ENCODE assay signal across 9 mouse cellular contexts in the genomic region with DNA sequence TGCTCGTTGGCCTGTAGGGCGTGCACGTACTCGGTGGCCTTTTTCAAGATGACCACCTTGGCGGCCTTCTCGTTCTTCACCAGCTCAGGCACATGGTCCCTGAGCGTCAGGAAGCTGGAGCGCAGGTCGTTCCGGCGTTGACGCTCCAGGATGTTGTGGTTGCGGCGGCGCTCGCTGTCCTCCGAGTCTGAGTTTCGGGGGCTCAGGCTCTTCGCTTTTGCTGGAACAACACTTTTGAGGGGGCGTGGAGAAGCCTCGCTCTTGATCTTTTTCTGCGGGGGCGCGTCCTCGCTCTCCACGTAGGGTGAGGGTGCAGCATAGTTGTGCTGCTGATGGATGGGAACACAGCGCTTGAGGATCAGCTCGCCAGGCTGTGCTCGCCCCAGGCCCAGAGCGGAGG. TPM values are rescaled to one million over a fixed set of nuclear protein-coding genes. Genes with fewer than 3 reads are reported as not detected.
DNase-seq lines count a peak whose midpoint lies in the region; ATAC-seq lines count a peak whose summit lies in the region.
"Had no signal": no experiment of that assay in that cellular context is flagged by ENCODE, and none has a peak within 500 bp of the region (broad histone marks: within the 10 kb centered on the region; RNA-seq: fewer than 3 reads in every experiment).

No protein-coding gene starts in this region.

- H3K36me3 ChIP-seq in heart, embryonic 15.5 days: peaks cover 11% of the 10 kb centered on the region
- peaks cover 3% of the 10 kb centered on the region; the same call in 1 of the 2 replicates for H3K36me3 ChIP-seq in limb, embryonic 15.5 days
- peaks cover 13% of the 10 kb centered on the region for H3K36me3 ChIP-seq in stomach, embryonic 14.5 days (ENCODE audit: control insufficient read depth, insufficient read depth, low read length)

- DNase-seq in heart, postnatal 36 days: no peak
- DNase-seq in R1 (ENCODE audit: low read depth, low spot score): peak; percentile 53
- peak; percentile 6 to 10 for DNase-seq in frontal cortex, postnatal 25 days (ENCODE audit: low spot score in 2 of 2)
- no peak for DNase-seq in cerebellum, adult 8-10 months

- peak overlapping the region; percentile 88 for H3K4me2 ChIP-seq in heart, embryonic 15.5 days
- peak overlapping the region; percentile 96 for H3K4me2 ChIP-seq in limb, embryonic 15.5 days
- peak overlapping the region; percentile 96 for H3K4me2 ChIP-seq in stomach, embryonic 14.5 days (replicated peaks; ENCODE audit: low read depth, low read length)

- peaks cover 16% of the 10 kb centered on the region for H3K4me1 ChIP-seq in heart, embryonic 15.5 days (replicated peaks)
- H3K4me1 ChIP-seq in limb, embryonic 15.5 days: peaks cover 43% of the 10 kb centered on the region
- H3K4me1 ChIP-seq in stomach, embryonic 14.5 days (ENCODE audit: control insufficient read depth, insufficient read depth, low read length): peaks cover 16% of the 10 kb centered on the region; the same call in 1 of the 2 replicates

- intact Hi-C loops in heart, postnatal 36 days (cut with DNase I): loop anchor here (5.0 kb wide), 1 partner anchor 255 kb away; no protein-coding TSS in a partner anchor

- peak overlapping the region; percentile 84 for H3K4me3 ChIP-seq in heart, embryonic 15.5 days
- H3K4me3 ChIP-seq in limb, embryonic 15.5 days: peak overlapping the region; percentile 70
- H3K4me3 ChIP-seq in stomach, embryonic 14.5 days (ENCODE audit: low read depth, low read length): peak overlapping the region; percentile 75; the same call in 1 of the 2 replicates

- no peak overlapping the region for H3K9ac ChIP-seq in heart, embryonic 15.5 days
- no peak overlapping the region for H3K9ac ChIP-seq in limb, embryonic 15.5 days
- H3K9ac ChIP-seq in stomach, embryonic 14.5 days (replicated peaks; ENCODE audit: low read depth, low read length): no peak overlapping the region

- no peak for ATAC-seq in heart, embryonic 15.5 days (replicated peaks; ENCODE audit: insufficient number of reproducible peaks, insufficient read depth, low FRiP score, low read depth)
- ATAC-seq in limb, embryonic 15.5 days (ENCODE audit: insufficient number of reproducible peaks, low FRiP score, low TSS enrichment, low read depth): no peak
- ATAC-seq in stomach, embryonic 14.5 days (ENCODE audit: insufficient number of reproducible peaks, insufficient read depth, low FRiP score, low read depth): no peak
- ATAC-seq in activated CD4-positive, CD25-positive, alpha-beta regulatory T cell, adult 4 months: no peak
- ATAC-seq: Patski had no signal

- WGBS in heart, embryonic 15.5 days: 79% methylated on average over 30 of the region's 30 CpGs
- WGBS in limb, embryonic 15.5 days: 57% methylated on average over 30 of the region's 30 CpGs
- 62% methylated on average over 30 of the region's 30 CpGs for WGBS in stomach, embryonic 14.5 days

- no peaks in the 10 kb centered on the region for H3K9me3 ChIP-seq in heart, embryonic 15.5 days (replicated peaks)
- no peaks in the 10 kb centered on the region for H3K9me3 ChIP-seq in limb, embryonic 15.5 days
- no peaks in the 10 kb centered on the region for H3K9me3 ChIP-seq in stomach, embryonic 14.5 days (ENCODE audit: control insufficient read depth, low read depth, low read length)

- no peaks in the 10 kb centered on the region for H3K27me3 ChIP-seq in heart, embryonic 15.5 days
- H3K27me3 ChIP-seq in limb, embryonic 15.5 days: no peaks in the 10 kb centered on the region; the same call in 1 of the 2 replicates
- no peaks in the 10 kb centered on the region for H3K27me3 ChIP-seq in stomach, embryonic 14.5 days (ENCODE audit: control insufficient read depth, insufficient read depth, low read length)
- H3K27me3 ChIP-seq: Patski had no signal

- H3K27ac ChIP-seq in heart, embryonic 15.5 days: no peak overlapping the region
- H3K27ac ChIP-seq in limb, embryonic 15.5 days: no peak overlapping the region
- H3K27ac ChIP-seq in stomach, embryonic 14.5 days (ENCODE audit: low read length): no peak overlapping the region

RNA-seq across cellular contexts. Expression of a gene that starts 4.6 kb away (rescaled TPM):
- polyA plus RNA-seq in heart, embryonic 15.5 days (2015; fragmentation: Nextera tagmentation; extraction: Ambion mirVana): 33.6 and 34.5 TPM in 2 replicates
- 1 to 10 TPM; 2.9 to 3.3 TPM for total RNA-seq in heart, postnatal 36 days (2021)
- 25.2 and 25.3 TPM in 2 replicates for polyA plus RNA-seq in limb, embryonic 15.5 days (2015; fragmentation: Nextera tagmentation; extraction: Ambion mirVana)
- 47.6 and 47.9 TPM in 2 replicates for polyA plus RNA-seq in stomach, embryonic 14.5 days (2014; fragmentation: Nextera tagmentation; extraction: Ambion mirVana)
- polyA plus RNA-seq in activated CD4-positive, CD25-positive, alpha-beta regulatory T cell, adult 4 months (2017; shearing (Covaris generic)): not detected

Comparison
In these comparisons a context has a peak if more than half of its experiments do, and no peak if none do; other contexts are left out.
1. DNase-seq: peak in R1 (single experiment) and frontal cortex, postnatal 25 days (2 of 2); none in heart, postnatal 36 days (0 of 2) and cerebellum, adult 8-10 months (single experiment).
2. RNA of a gene that starts 4.6 kb away (polyA plus RNA-seq): 47.6 to 47.9 TPM in stomach, embryonic 14.5 days, 33.6 to 34.5 TPM in heart, embryonic 15.5 days and 25.2 to 25.3 TPM in limb, embryonic 15.5 days; not detected in activated CD4-positive, CD25-positive, alpha-beta regulatory T cell, adult 4 months; every median in the first group is over 10 times any median in the second.
3. Peak in every context shown above with its lines, with median percentiles within 50 percentile points of each other: H3K4me2 ChIP-seq and H3K4me3 ChIP-seq.